Mouse (Mus musculus) hindbrain, embryonic 11.5 days (tissue): ENCODE measurements around the gene Gm49027. TPM values are rescaled to one million over a fixed set of nuclear protein-coding genes. Genes with fewer than 3 reads are reported as not detected.

Experiments used
- ATAC-seq: fragments of 200-750 bp; cut with Nextera tagmentation; 2 replicates; pipeline ENCODE4 v1.8.0; 2017; ENCODE audit warnings: mild to moderate bottlenecking, moderate TSS enrichment, moderate library complexity; ENCODE audit not compliant: low FRiP score
- DNase-seq: peaks from one replicate; pipeline ENCODE4 v3.0.0-alpha.2; 2015; ENCODE audit warnings: low spot score
- H3K27ac ChIP-seq: fragments of 300-500 bp; sonication (generic); 2 replicates; pipeline ENCODE4 v1.5.1; 2014; ENCODE audit warnings: mild to moderate bottlenecking, low read depth, low read length
- H3K27me3 ChIP-seq: fragments of 300-500 bp; sonication (generic); 2 replicates; pipeline ENCODE4 v1.6.1; 2014; ENCODE audit warnings: mild to moderate bottlenecking, low read length, moderate library complexity, mixed read lengths; ENCODE audit not compliant: control insufficient read depth, insufficient read depth
- H3K36me3 ChIP-seq: fragments of 300-500 bp; sonication (generic); 2 replicates; pipeline ENCODE4 v1.6.1; 2014; ENCODE audit warnings: mild to moderate bottlenecking, low read length, moderate library complexity, mixed read lengths; ENCODE audit not compliant: control insufficient read depth, insufficient read depth
- H3K4me1 ChIP-seq: fragments of 300-500 bp; sonication (generic); replicated peaks from 2 replicates; pipeline ENCODE4 v1.6.1; 2014; ENCODE audit warnings: low read length, mixed read lengths; ENCODE audit not compliant: control insufficient read depth, insufficient read depth
- H3K4me2 ChIP-seq: fragments of 300-500 bp; sonication (generic); replicated peaks from 2 replicates; pipeline ENCODE4 v1.6.1; 2014; ENCODE audit warnings: mild to moderate bottlenecking, low read depth, low read length
- H3K4me3 ChIP-seq: fragments of 300-500 bp; sonication (generic); 2 replicates; pipeline ENCODE4 v1.5.1; 2014; ENCODE audit warnings: low read depth, low read length
- H3K9ac ChIP-seq: fragments of 300-500 bp; sonication (generic); 2 replicates; pipeline ENCODE4 v1.6.1; 2014; ENCODE audit warnings: low read depth, low read length
- H3K9me3 ChIP-seq: fragments of 300-500 bp; sonication (generic); 2 replicates; pipeline ENCODE4 v1.6.1; 2016; ENCODE audit warnings: low read length; ENCODE audit not compliant: control insufficient read depth
- WGBS: fragments of 180-500 bp; shearing (Covaris S2); extraction: QIAGEN DNeasy Blood & Tissue Kit; methylation state at CpG from one replicate; pipeline ENCODE4 v1.1.7; 2014; 5-methylcytosine and 5-hydroxymethylcytosine counted together
- polyA plus RNA-seq: library from polyadenylated mRNA; unstranded; fragments of >200 nt; fragmentation: Nextera tagmentation; extraction: Ambion mirVana; gene quantifications from 2 replicates; pipeline ENCODE4 v1.2.1, GENCODE M21; 2014

The Gm49027 gene
- polyA plus RNA-seq = 0.56 and 0.66 TPM in 2 replicates

DNA sequence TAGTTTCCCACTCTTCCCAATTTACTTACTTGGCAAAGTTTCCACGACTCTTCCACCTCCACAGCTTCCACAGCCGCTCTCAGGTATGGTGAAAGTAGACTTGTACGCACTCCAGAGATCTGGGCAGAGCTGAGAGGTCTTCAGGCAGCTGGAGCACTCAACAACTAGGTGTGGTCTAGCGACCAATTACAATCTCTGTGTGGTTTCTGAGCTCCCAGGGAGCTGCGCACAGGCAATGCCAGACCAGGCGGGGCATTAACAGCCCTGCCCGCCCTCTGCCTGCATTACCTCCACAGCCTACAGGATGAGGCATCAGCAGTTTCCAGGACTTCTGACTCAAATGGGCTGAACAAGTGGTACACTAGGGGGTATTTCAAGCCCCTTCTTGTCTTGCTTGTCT is at the start of gene Gm49027:
Gene Gm49027 (minus strand): TSS at position 208 of the 400 bp plus-strand sequence.
- DNase-seq (no peak), ATAC-seq (no peak)
- H3K27me3 ChIP-seq = no peaks in the 10 kb centered on the region
- 0 out of 2 replicates have a peak, but pooled peaks cover 1% of the 10 kb centered on the region for H3K36me3 ChIP-seq
- H3K4me2 ChIP-seq = peak within 1 kb of the TSS; percentile 77
- H3K9ac ChIP-seq = peak within 1 kb of the TSS; percentile 53
- 85% methylated on average over 7 of the region's 7 CpGs for whole genome bisulfite sequencing
- peaks cover 5% of the 10 kb centered on the region; the same call in 1 of the 2 replicates for H3K4me1 ChIP-seq
- no peaks in the 10 kb centered on the region for H3K9me3 ChIP-seq
- peak within 1 kb of the TSS; percentile 47 for H3K27ac ChIP-seq
- H3K4me3 ChIP-seq = peak within 1 kb of the TSS; percentile 93

- ATAC-seq (peak; percentile 35; the same call in 1 of the 2 replicates), DNase-seq (peak; percentile 15)
- no peaks in the 10 kb centered on the region for H3K4me1 ChIP-seq
- H3K9me3 ChIP-seq = no peaks in the 10 kb centered on the region
- H3K36me3 ChIP-seq = no peaks in the 10 kb centered on the region
- 62% methylated on average over 8 of the region's 8 CpGs for WGBS
- H3K4me3 ChIP-seq = peak overlapping the region; percentile 96; the same call in 1 of the 2 replicates
- 0 out of 2 replicates have a peak overlapping the region, but pooled peaks have one; percentile 0 for H3K4me2 ChIP-seq
- H3K9ac ChIP-seq = no peak overlapping the region
- H3K27ac ChIP-seq = no peak overlapping the region
- H3K27me3 ChIP-seq = no peaks in the 10 kb centered on the region
These were observed 48.1 kb upstream of the Gm49027 start for GRCm38 (mm10) chr5:123573362-123573761.

DNA sequence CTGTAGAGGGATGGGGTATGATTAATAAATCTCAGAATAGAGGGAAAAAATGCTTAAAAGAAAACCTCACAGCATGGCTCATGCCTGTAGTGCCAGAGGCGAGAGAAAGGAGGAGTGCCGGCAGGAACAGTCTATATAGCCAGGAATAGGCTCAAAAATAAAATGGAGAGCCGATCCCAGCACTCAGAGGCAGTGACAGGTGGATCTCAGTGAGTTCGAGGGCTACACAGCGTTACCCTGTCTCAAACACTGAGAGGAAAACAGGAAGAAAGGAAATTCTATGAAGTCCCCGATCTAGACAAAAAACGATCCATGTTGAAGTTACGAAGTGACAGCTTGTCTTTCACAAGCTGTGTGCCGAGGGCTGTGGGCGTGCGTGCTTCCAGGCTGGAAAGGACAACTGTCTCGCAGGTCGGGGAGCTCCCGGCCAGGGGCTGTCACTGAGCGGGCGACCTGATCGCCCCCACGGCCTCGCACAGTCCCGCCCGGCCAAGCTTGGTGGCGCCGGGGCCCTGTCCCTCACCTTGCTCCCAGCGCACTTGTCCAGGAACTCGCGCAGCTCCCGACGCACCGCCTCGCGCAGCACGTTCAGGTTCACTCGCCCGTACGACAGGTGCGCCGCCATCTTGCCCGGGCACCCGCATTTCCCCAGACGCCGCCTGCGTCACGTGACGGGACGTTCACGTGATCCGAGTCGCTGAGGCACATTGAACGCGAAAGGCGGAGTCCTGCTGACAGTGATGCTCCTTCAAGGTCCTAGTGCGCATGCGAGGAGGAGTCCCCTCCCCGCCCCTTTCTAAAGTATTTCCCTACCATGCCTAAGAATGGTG is 47.3 kb upstream of the Gm49027 start, which contains the start of gene Vps33a:
Gene Vps33a (minus strand): TSS at position 682 of the 830 bp plus-strand sequence.
- H3K4me3 ChIP-seq = peak within 1 kb of the TSS; percentile 96
- peak within 1 kb of the TSS; percentile 86 for H3K9ac ChIP-seq
- no peaks in the 10 kb centered on the region for H3K4me1 ChIP-seq
- H3K4me2 ChIP-seq = peak within 1 kb of the TSS; percentile 69
- H3K27me3 ChIP-seq = no peaks in the 10 kb centered on the region
- DNase-seq (peak; percentile 99), ATAC-seq (peak; percentile 90)
- H3K27ac ChIP-seq = 0 out of 2 replicates have a peak within 1 kb of the TSS, but pooled peaks have one; percentile 11
- H3K9me3 ChIP-seq = no peaks in the 10 kb centered on the region
- WGBS = under 1% methylated on average over 54 of the region's 54 CpGs
- H3K36me3 ChIP-seq = no peaks in the 10 kb centered on the region

- Histone ChIP-seq H3K4me1 (no peaks in the 10 kb centered on the region), H3K36me3 (0 out of 2 replicates have a peak, but pooled peaks cover 2% of the 10 kb centered on the region), H3K9me3 (no peaks in the 10 kb centered on the region), H3K9ac (no peak overlapping the region), H3K27me3 (no peaks in the 10 kb centered on the region), H3K27ac (no peak overlapping the region), H3K4me3 (no peak overlapping the region), H3K4me2 (no peak overlapping the region)
- WGBS = 93% methylated on average over 11 of the region's 11 CpGs
- ATAC-seq (no peak), DNase-seq (no peak)
These were observed 35.8 kb upstream of the Gm49027 start for GRCm38 (mm10) chr5:123561128-123561527.

- H3K27me3 ChIP-seq = no peaks in the 10 kb centered on the region
- H3K9ac ChIP-seq = no peak overlapping the region
- WGBS = 93% methylated on average over 8 of the region's 8 CpGs
- H3K9me3 ChIP-seq = no peaks in the 10 kb centered on the region
- ATAC-seq = no peak
- H3K36me3 ChIP-seq = 0 out of 2 replicates have a peak, but pooled peaks cover 2% of the 10 kb centered on the region
- H3K4me3 ChIP-seq = no peak overlapping the region
- no peak overlapping the region for H3K27ac ChIP-seq
- DNase-seq = no peak
- H3K4me1 ChIP-seq = no peaks in the 10 kb centered on the region
- no peak overlapping the region for H3K4me2 ChIP-seq
These were observed 34.3 kb upstream of the Gm49027 start for GRCm38 (mm10) chr5:123559588-123559987.

GRCm38 (mm10) chr5:123556451-123556850 is 31.2 kb upstream of the Gm49027 start:
- Histone ChIP-seq H3K4me1 (no peaks in the 10 kb centered on the region), H3K4me2 (no peak overlapping the region), H3K4me3 (no peak overlapping the region), H3K9me3 (no peaks in the 10 kb centered on the region), H3K9ac (no peak overlapping the region), H3K27me3 (no peaks in the 10 kb centered on the region), H3K27ac (no peak overlapping the region), H3K36me3 (no peaks in the 10 kb centered on the region)
- ATAC-seq = no peak
- no peak for DNase-seq
- 70% methylated on average over 2 of the region's 2 CpGs for WGBS

DNA sequence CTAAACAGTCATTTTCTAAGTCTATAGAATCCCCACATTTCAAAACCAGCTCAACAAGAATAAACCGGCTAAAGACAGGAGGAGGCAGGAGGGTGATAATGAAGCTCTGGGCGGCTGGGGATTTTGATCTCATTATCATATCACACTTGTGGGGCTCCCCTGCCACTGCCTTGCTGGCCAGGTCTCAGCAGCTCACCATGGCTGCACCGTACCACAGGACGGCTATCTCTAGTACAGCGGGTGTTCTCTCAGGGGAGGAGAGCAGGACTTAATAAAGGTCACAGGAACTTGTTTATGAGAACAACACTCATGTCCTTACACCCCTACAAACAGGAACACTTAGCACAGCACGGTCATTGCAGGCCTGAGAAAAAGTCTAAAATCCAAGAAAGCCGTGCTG is 30.4 kb upstream of the Gm49027 start:
- no peaks in the 10 kb centered on the region for H3K4me1 ChIP-seq
- WGBS = 86% methylated on average over 7 of the region's 7 CpGs
- DNase-seq (no peak), ATAC-seq (no peak)
- H3K27me3 ChIP-seq = no peaks in the 10 kb centered on the region
- no peaks in the 10 kb centered on the region for H3K9me3 ChIP-seq
- no peak overlapping the region for H3K4me2 ChIP-seq
- H3K36me3 ChIP-seq = no peaks in the 10 kb centered on the region
- H3K4me3 ChIP-seq = no peak overlapping the region
- no peak overlapping the region for H3K27ac ChIP-seq
- no peak overlapping the region for H3K9ac ChIP-seq

DNA sequence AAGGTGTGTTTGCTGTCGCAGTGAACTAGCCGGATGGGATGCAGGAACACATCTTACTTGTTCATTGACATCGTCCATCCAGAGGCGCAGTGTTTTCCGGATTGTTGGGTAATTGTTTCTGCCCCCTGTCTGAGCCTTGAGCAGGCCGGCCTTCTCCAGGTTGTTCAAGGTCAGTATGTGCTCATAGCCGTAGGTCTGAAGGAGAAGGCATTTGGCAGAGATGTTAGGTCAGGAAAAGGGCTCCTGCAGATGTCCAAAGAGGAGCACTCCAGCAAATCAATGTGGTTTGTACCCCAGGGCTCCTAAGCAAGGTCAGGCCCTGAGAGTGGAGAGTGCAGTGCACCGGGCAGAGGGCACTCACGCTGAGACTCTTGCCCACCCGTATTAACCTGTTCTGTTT is 8.5 kb upstream of the Gm49027 start:
- Histone ChIP-seq H3K9me3 (no peaks in the 10 kb centered on the region), H3K9ac (no peak overlapping the region), H3K36me3 (peaks cover 5% of the 10 kb centered on the region; the same call in 1 of the 2 replicates), H3K4me3 (no peak overlapping the region), H3K27me3 (no peaks in the 10 kb centered on the region), H3K27ac (no peak overlapping the region), H3K4me1 (no peaks in the 10 kb centered on the region), H3K4me2 (no peak overlapping the region)
- 93% methylated on average over 10 of the region's 10 CpGs for WGBS
- DNase-seq = no peak
- no peak for ATAC-seq
